21 mouse cellular contexts compared by ENCODE assay signal in the genomic region with DNA sequence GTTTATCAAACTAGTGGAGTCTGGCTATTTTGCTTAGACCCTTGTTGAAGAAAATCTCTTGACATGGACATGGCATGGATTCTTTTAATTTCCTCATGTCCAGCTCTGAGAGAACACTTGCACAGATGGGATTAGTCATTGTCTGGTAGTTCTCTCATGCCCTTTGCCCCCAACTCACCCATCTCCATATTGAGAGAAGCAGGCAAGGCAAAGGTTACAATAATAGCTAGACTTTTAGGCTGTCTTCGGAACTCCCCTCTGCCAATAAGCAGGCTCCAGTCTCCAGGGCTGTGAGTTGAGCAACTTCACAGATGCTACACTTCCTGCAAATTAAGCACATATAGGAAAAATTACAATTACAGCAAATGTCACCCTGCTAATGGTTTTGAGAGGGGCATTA.
DNase-seq lines count a peak whose midpoint lies in the region; ATAC-seq and TF ChIP-seq lines count a peak whose summit lies in the region.
"Had no signal": no experiment of that assay in that cellular context is flagged by ENCODE, and none has a peak within 500 bp of the region (broad histone marks: within the 10 kb centered on the region; RNA-seq: fewer than 3 reads in every experiment).

No protein-coding gene starts in this region.

- no peak overlapping the region for H3K4me3 ChIP-seq in kidney, postnatal 0 days (replicated peaks; ENCODE audit: low read depth, low read length)
- no peak overlapping the region for H3K4me3 ChIP-seq in lung, postnatal 0 days (ENCODE audit: low read depth, low read length)
- H3K4me3 ChIP-seq in forebrain, embryonic 13.5 days = no peak overlapping the region
- H3K4me3 ChIP-seq: embryonic facial prominence, embryonic 12.5 days; left cerebral cortex, adult 2 months; liver, embryonic 13.5 days; midbrain, embryonic 12.5 days; neural tube, embryonic 15.5 days had no signal

- no peaks in the 10 kb centered on the region for H3K36me3 ChIP-seq in kidney, postnatal 0 days (ENCODE audit: insufficient read depth, low read length)
- no peaks in the 10 kb centered on the region for H3K36me3 ChIP-seq in lung, postnatal 0 days (ENCODE audit: insufficient read depth, low read length)
- H3K36me3 ChIP-seq in forebrain, embryonic 13.5 days (ENCODE audit: poor library complexity, severe bottlenecking) = no peaks in the 10 kb centered on the region
- H3K36me3 ChIP-seq: embryonic facial prominence, embryonic 12.5 days; liver, embryonic 13.5 days; midbrain, embryonic 12.5 days; neural tube, embryonic 15.5 days had no signal

- peak; percentile 43; the same call in 1 of the 2 replicates for TF ChIP-seq EP300 in lung, postnatal 0 days (IDR thresholded peaks at IDR 0.05)

- no peaks in the 10 kb centered on the region for H3K4me1 ChIP-seq in kidney, postnatal 0 days (replicated peaks; ENCODE audit: insufficient read depth, low read length)
- H3K4me1 ChIP-seq in lung, postnatal 0 days (ENCODE audit: insufficient read depth, low read depth, low read length) = no peaks in the 10 kb centered on the region
- H3K4me1 ChIP-seq in forebrain, embryonic 13.5 days = no peaks in the 10 kb centered on the region
- H3K4me1 ChIP-seq: embryonic facial prominence, embryonic 12.5 days; liver, embryonic 13.5 days; midbrain, embryonic 12.5 days; neural tube, embryonic 15.5 days had no signal

- 54% methylated on average over 1 of the region's 1 CpGs for WGBS in kidney, postnatal 0 days
- WGBS in lung, postnatal 0 days = 53% methylated on average over 1 of the region's 1 CpGs
- 79% methylated on average over 1 of the region's 1 CpGs for WGBS in forebrain, embryonic 13.5 days

- H3K27ac ChIP-seq in kidney, postnatal 0 days = no peak overlapping the region
- no peak overlapping the region for H3K27ac ChIP-seq in lung, postnatal 0 days (ENCODE audit: low read length)
- H3K27ac ChIP-seq in forebrain, embryonic 13.5 days = no peak overlapping the region
- H3K27ac ChIP-seq: embryonic facial prominence, embryonic 12.5 days; hindbrain, embryonic 14.5 days; left cerebral cortex, adult 2 months; liver, embryonic 13.5 days; midbrain, embryonic 12.5 days; neural tube, embryonic 15.5 days had no signal

- no peaks in the 10 kb centered on the region for H3K9me3 ChIP-seq in kidney, postnatal 0 days (replicated peaks; ENCODE audit: low read length)
- no peaks in the 10 kb centered on the region for H3K9me3 ChIP-seq in lung, postnatal 0 days (ENCODE audit: low read length)
- H3K9me3 ChIP-seq in forebrain, embryonic 13.5 days (replicated peaks) = no peaks in the 10 kb centered on the region
- H3K9me3 ChIP-seq: embryonic facial prominence, embryonic 12.5 days; liver, embryonic 13.5 days; midbrain, embryonic 12.5 days; neural tube, embryonic 15.5 days had no signal

- no peak for TF ChIP-seq CTCF in kidney, postnatal 0 days (IDR thresholded peaks at IDR 0.05; ENCODE audit: low read depth)
- no peak for TF ChIP-seq CTCF in lung, postnatal 0 days (IDR thresholded peaks at IDR 0.05)

- no peaks in the 10 kb centered on the region for H3K27me3 ChIP-seq in kidney, postnatal 0 days (ENCODE audit: insufficient read depth, low read length)
- no peaks in the 10 kb centered on the region for H3K27me3 ChIP-seq in lung, postnatal 0 days (replicated peaks; ENCODE audit: insufficient read depth, low read length)
- H3K27me3 ChIP-seq in forebrain, embryonic 13.5 days = no peaks in the 10 kb centered on the region
- H3K27me3 ChIP-seq: embryonic facial prominence, embryonic 12.5 days; liver, embryonic 13.5 days; midbrain, embryonic 12.5 days; neural tube, embryonic 15.5 days had no signal

- peak; percentile 61; the same call in 1 of the 2 replicates for ATAC-seq in kidney, postnatal 0 days (replicated peaks; ENCODE audit: low FRiP score, low read depth)
- peak; percentile 90 for ATAC-seq in lung, postnatal 0 days
- ATAC-seq in forebrain, embryonic 13.5 days = no peak

- no peak overlapping the region for H3K4me2 ChIP-seq in kidney, postnatal 0 days (ENCODE audit: low read length)
- no peak overlapping the region for H3K4me2 ChIP-seq in lung, postnatal 0 days (replicated peaks; ENCODE audit: low read depth, low read length)
- no peak overlapping the region for H3K4me2 ChIP-seq in forebrain, embryonic 13.5 days
- H3K4me2 ChIP-seq: embryonic facial prominence, embryonic 12.5 days; hindbrain, embryonic 14.5 days; liver, embryonic 13.5 days; midbrain, embryonic 12.5 days; neural tube, embryonic 15.5 days had no signal

- H3K9ac ChIP-seq in kidney, postnatal 0 days (ENCODE audit: low read depth, low read length) = no peak overlapping the region
- no peak overlapping the region for H3K9ac ChIP-seq in lung, postnatal 0 days (replicated peaks; ENCODE audit: low read depth)
- H3K9ac ChIP-seq in forebrain, embryonic 13.5 days = no peak overlapping the region
- H3K9ac ChIP-seq: embryonic facial prominence, embryonic 12.5 days; hindbrain, embryonic 14.5 days; liver, embryonic 13.5 days; midbrain, embryonic 12.5 days; neural tube, embryonic 15.5 days had no signal

- DNase-seq in kidney, postnatal 0 days (ENCODE audit: low spot score) = peak; percentile 18
- no peak for DNase-seq in kidney, postnatal 10 days
- peak; percentile 13 for DNase-seq in embryo, embryonic 9.5 days (ENCODE audit: extremely low spot score)
- DNase-seq in lung, postnatal 0 days (ENCODE audit: low spot score) = peak; percentile 76
- peak; percentile 18 for DNase-seq in mesoderm, embryonic 11.5 days (ENCODE audit: low read depth, low spot score)
- DNase-seq in frontal cortex, adult 2 months (ENCODE audit: extremely low spot score in 1 of 2, low spot score in 1 of 2) = no peak
- DNase-seq: adrenal gland, postnatal 25 days; cerebellum, adult 8-10 months; gastrocnemius, postnatal 25 days; heart, adult 18-20 months; heart, postnatal 36 days; liver, embryonic 13.5 days; right cerebral cortex, adult 18-20 months; right cerebral cortex, postnatal 4 days; thymus, postnatal 25 days had no signal

Comparison
In these comparisons a context has a peak if more than half of its experiments do, and no peak if none do; other contexts are left out.
1. DNase-seq: peak in kidney, postnatal 0 days (single experiment), embryo, embryonic 9.5 days (single experiment), lung, postnatal 0 days (single experiment) and mesoderm, embryonic 11.5 days (single experiment); none in kidney, postnatal 10 days (single experiment) and frontal cortex, adult 2 months (0 of 2).